Mouse (Mus musculus) 416B (cell line): Measurements from ENCODE around the gene Rab11fip5.

ENCODE experiments used
- DNase-seq: peaks from one replicate; pipeline ENCODE4 v3.0.0; 2011; ENCODE audit warnings: low read depth

The Rab11fip5 gene

GRCm38 (mm10) chr6:85348133-85348532 lies 26.3 kb downstream of the Rab11fip5 start:
- no peak for DNase-seq

- DNase-seq, result peak; percentile 92
These were observed 28.3 kb downstream of the Rab11fip5 start for GRCm38 (mm10) chr6:85346028-85346634.

GRCm38 (mm10) chr6:85344929-85345328 lies 29.5 kb downstream of the Rab11fip5 start:
- no peak for DNase-seq

GRCm38 (mm10) chr6:85343027-85343426 lies 31.4 kb downstream of the Rab11fip5 start:
- DNase-seq, result no peak

GRCm38 (mm10) chr6:85341814-85342501 lies 32.5 kb downstream of the Rab11fip5 start:
- no peak for DNase-seq

GRCm38 (mm10) chr6:85340184-85340583 lies 34.2 kb downstream of the Rab11fip5 start:
- DNase-seq, result no peak

GRCm38 (mm10) chr6:85339273-85339901 lies 35.0 kb downstream of the Rab11fip5 start:
- peak; percentile 64 for DNase-seq

GRCm38 (mm10) chr6:85336944-85337343 lies 37.5 kb downstream of the Rab11fip5 start:
- DNase-seq, result no peak

GRCm38 (mm10) chr6:85335352-85335751 lies 39.1 kb downstream of the Rab11fip5 start:
- no peak for DNase-seq

- no peak for DNase-seq
These were observed 39.6 kb downstream of the Rab11fip5 start for GRCm38 (mm10) chr6:85334851-85335250.

- DNase-seq, result no peak
These were observed 40.2 kb downstream of the Rab11fip5 start for GRCm38 (mm10) chr6:85334251-85334650.

GRCm38 (mm10) chr6:85333732-85334131 lies 40.7 kb downstream of the Rab11fip5 start:
- DNase-seq, result peak; percentile 76

GRCm38 (mm10) chr6:85333000-85333669 lies 41.3 kb downstream of the Rab11fip5 start, which contains the start of gene Sfxn5:
Gene Sfxn5 (minus strand): TSS chr6:85333422.
- DNase-seq, result peak; percentile 94

- no peak for DNase-seq
These were observed 42.0 kb downstream of the Rab11fip5 start for GRCm38 (mm10) chr6:85332351-85332999.

- DNase-seq, result no peak
These were observed 42.7 kb downstream of the Rab11fip5 start for GRCm38 (mm10) chr6:85331736-85332135.

GRCm38 (mm10) chr6:85331221-85331735 lies 43.2 kb downstream of the Rab11fip5 start:
- peak; percentile 21 for DNase-seq

GRCm38 (mm10) chr6:85329666-85330185 lies 44.7 kb downstream of the Rab11fip5 start:
- no peak for DNase-seq

- DNase-seq, result no peak
These were observed 47.9 kb downstream of the Rab11fip5 start for GRCm38 (mm10) chr6:85326564-85326963.

- peak; percentile 62 for DNase-seq
These were observed 49.3 kb downstream of the Rab11fip5 start for GRCm38 (mm10) chr6:85325109-85325508.

GRCm38 (mm10) chr6:85320445-85320866 lies 54.0 kb downstream of the Rab11fip5 start:
- no peak for DNase-seq

GRCm38 (mm10) chr6:85316211-85316610 lies 58.2 kb downstream of the Rab11fip5 start:
- no peak for DNase-seq
